Mouse (Mus musculus) liver, adult 2 months (tissue): ENCODE measurements at regions not wholly inside any gene's neighbourhood (a gene's known extent, or its start where the extent isn't known, plus 50 kb on each side); places are given as distances from the start of the nearest gene placed in this dataset.

Experiments used
- CTCF ChIP-seq: fragments of 200-500 bp; IDR thresholded peaks from 2 replicates; pipeline ENCODE4 v1.5.1; 2011; ENCODE audit warnings: low read depth, low read length, control low read depth
- POLR2A ChIP-seq: fragments of 200-500 bp; IDR thresholded peaks from 2 replicates; pipeline ENCODE4 v1.6.1; 2011; ENCODE audit warnings: low read length, control low read depth; ENCODE audit not compliant: insufficient read depth; ENCODE audit errors: extremely low read depth

GRCm38 (mm10) chr2:46013771-46014269 is 896.6 kb upstream of the Zeb2 start:
- TF ChIP-seq CTCF (no peak), POLR2A (no peak)
